Mouse (Mus musculus) liver, embryonic 15.5 days (tissue): Measurements from ENCODE around the gene Krtap19-3. TPM values are rescaled to one million over a fixed set of nuclear protein-coding genes. Genes with fewer than 3 reads are reported as not detected.

ENCODE experiments used
- ATAC-seq: fragments of 200-750 bp; cut with Nextera tagmentation; 2 replicates; pipeline ENCODE4 v1.8.0; 2017; ENCODE audit warnings: moderate number of reproducible peaks, mild to moderate bottlenecking, moderate library complexity; ENCODE audit not compliant: insufficient read depth
- H3K27ac ChIP-seq: fragments of 300-500 bp; sonication (generic); replicated peaks from 2 replicates; pipeline ENCODE4 v1.5.1; 2015; ENCODE audit warnings: mild to moderate bottlenecking, inconsistent platforms
- H3K27me3 ChIP-seq: fragments of 300-500 bp; sonication (generic); 2 replicates; pipeline ENCODE4 v1.6.1; 2015; ENCODE audit warnings: mild to moderate bottlenecking, inconsistent platforms
- H3K36me3 ChIP-seq: fragments of 300-500 bp; sonication (generic); replicated peaks from 2 replicates; pipeline ENCODE4 v1.6.1; 2015; ENCODE audit warnings: moderate library complexity, mild to moderate bottlenecking, inconsistent platforms
- H3K4me1 ChIP-seq: fragments of 300-500 bp; sonication (generic); replicated peaks from 2 replicates; pipeline ENCODE4 v1.6.1; 2015; ENCODE audit warnings: inconsistent platforms
- H3K4me2 ChIP-seq: fragments of 300-500 bp; sonication (generic); 2 replicates; pipeline ENCODE4 v1.6.1; 2015; ENCODE audit warnings: moderate library complexity, mild to moderate bottlenecking, inconsistent platforms
- H3K4me3 ChIP-seq: fragments of 300-500 bp; sonication (generic); replicated peaks from 2 replicates; pipeline ENCODE4 v1.5.1; 2015; ENCODE audit warnings: mild to moderate bottlenecking, inconsistent platforms
- H3K9ac ChIP-seq: fragments of 300-500 bp; sonication (generic); 2 replicates; pipeline ENCODE4 v1.6.1; 2015; ENCODE audit warnings: moderate library complexity, mild to moderate bottlenecking, inconsistent platforms
- H3K9me3 ChIP-seq: fragments of 300-500 bp; sonication (generic); replicated peaks from 2 replicates; pipeline ENCODE4 v1.6.1; 2016; ENCODE audit warnings: inconsistent platforms
- WGBS: fragments of 180-500 bp; shearing (Covaris S2); methylation state at CpG from one replicate; pipeline ENCODE4 v1.1.7; 2015; ENCODE audit warnings: mixed read lengths; ENCODE audit not compliant: insufficient replicate concordance; 5-methylcytosine and 5-hydroxymethylcytosine counted together
- polyA plus RNA-seq: library from polyadenylated mRNA; unstranded; fragments of >200 nt; fragmentation: Nextera tagmentation; extraction: Ambion mirVana; gene quantifications from 2 replicates; pipeline ENCODE4 v1.2.1, GENCODE M21; 2015

Gene Krtap19-3
- polyA plus RNA-seq: not detected in 2 replicates

DNA sequence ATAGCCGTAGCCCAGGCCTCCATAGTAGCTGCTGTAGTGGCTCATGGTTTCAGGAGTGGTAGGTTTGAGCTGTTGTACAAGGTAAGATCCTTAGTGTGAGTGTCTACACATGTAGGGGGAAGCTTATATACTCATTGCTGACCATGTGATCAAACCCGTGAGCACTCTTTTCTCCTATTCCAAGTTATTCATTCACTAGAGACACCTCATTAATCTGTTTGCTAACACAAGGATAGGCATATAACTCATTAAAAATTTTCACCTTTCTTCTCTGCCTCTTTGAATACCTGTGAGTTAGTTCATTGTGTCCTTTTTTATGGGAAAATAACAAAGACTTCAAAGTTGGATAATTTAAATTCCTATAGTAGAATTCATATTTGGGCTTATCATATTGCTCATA lies at the start of gene Krtap19-3:
Gene Krtap19-3, minus strand, starts transcription at position 101 of the 400 bp plus-strand sequence.
- 62% methylated on average over 2 of the region's 2 CpGs for WGBS
- ATAC-seq: no peak
- Histone ChIP-seq H3K27ac (no peak within 1 kb of the TSS), H3K36me3 (no peaks in the 10 kb centered on the region), H3K27me3 (no peaks in the 10 kb centered on the region), H3K4me1 (no peaks in the 10 kb centered on the region), H3K9me3 (no peaks in the 10 kb centered on the region), H3K4me2 (no peak within 1 kb of the TSS), H3K4me3 (no peak within 1 kb of the TSS), H3K9ac (no peak within 1 kb of the TSS)

GRCm38 (mm10) chr16:88896357-88896756 lies 18.5 kb upstream of the Krtap19-3 start, which contains the start of gene Krtap19-5:
Gene Krtap19-5, minus strand, starts transcription at chr16:88896457.
- no peak for ATAC-seq

GRCm38 (mm10) chr16:88886870-88887269 lies 9.0 kb upstream of the Krtap19-3 start:
- H3K27me3 ChIP-seq: no peaks in the 10 kb centered on the region
- H3K4me2 ChIP-seq: no peak overlapping the region
- no peaks in the 10 kb centered on the region for H3K9me3 ChIP-seq
- no peaks in the 10 kb centered on the region for H3K4me1 ChIP-seq
- H3K36me3 ChIP-seq: no peaks in the 10 kb centered on the region
- no peak overlapping the region for H3K4me3 ChIP-seq
- WGBS: 65% methylated on average over 6 of the region's 6 CpGs
- no peak overlapping the region for H3K9ac ChIP-seq
- no peak for ATAC-seq
- no peak overlapping the region for H3K27ac ChIP-seq

More at GRCm38 (mm10) chr16:88896357-88896756, 18.5 kb upstream of the Krtap19-3 start, which contains the start of gene Krtap19-5:
- Histone ChIP-seq H3K27me3 (no peaks in the 10 kb centered on the region), H3K36me3 (no peaks in the 10 kb centered on the region), H3K9me3 (no peaks in the 10 kb centered on the region), H3K4me2 (no peak within 1 kb of the TSS), H3K27ac (no peak within 1 kb of the TSS), H3K4me3 (no peak within 1 kb of the TSS), H3K4me1 (no peaks in the 10 kb centered on the region), H3K9ac (no peak within 1 kb of the TSS)
- 72% methylated on average over 6 of the region's 6 CpGs for WGBS

GRCm38 (mm10) chr16:88884989-88885388 lies 7.2 kb upstream of the Krtap19-3 start, which contains the start of gene Krtap19-4:
Gene Krtap19-4, minus strand, starts transcription at chr16:88885089.
- H3K27ac ChIP-seq: no peak within 1 kb of the TSS
- H3K36me3 ChIP-seq: no peaks in the 10 kb centered on the region
- H3K9ac ChIP-seq: no peak within 1 kb of the TSS
- no peak within 1 kb of the TSS for H3K4me3 ChIP-seq
- no peak for ATAC-seq
- WGBS: 75% methylated on average over 5 of the region's 5 CpGs
- no peaks in the 10 kb centered on the region for H3K4me1 ChIP-seq
- no peaks in the 10 kb centered on the region for H3K9me3 ChIP-seq
- no peak within 1 kb of the TSS for H3K4me2 ChIP-seq
- H3K27me3 ChIP-seq: no peaks in the 10 kb centered on the region

DNA sequence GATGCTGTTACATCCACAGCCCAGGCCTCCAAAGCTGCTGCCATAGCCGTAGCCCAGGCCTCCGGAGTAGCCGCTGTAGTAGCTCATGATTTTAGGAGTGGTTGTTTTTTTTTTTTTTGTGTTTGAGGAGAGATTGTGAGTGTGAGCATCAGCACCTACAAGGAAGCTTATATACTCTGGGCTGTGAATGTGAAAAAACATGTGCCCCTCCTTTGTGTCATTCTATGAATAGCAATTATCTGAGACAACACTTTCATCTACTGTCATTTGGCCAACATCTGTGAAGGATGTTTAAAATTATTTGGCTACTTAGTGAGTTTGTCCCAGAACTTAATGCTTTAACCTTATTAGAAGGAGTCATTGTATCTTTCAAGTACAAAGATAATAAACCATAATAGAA lies 3.7 kb downstream of the Krtap19-3 start, which contains the start of gene Krtap19-2:
Gene Krtap19-2, minus strand, starts transcription at position 101 of the 400 bp plus-strand sequence.
- Histone ChIP-seq H3K4me2 (no peak within 1 kb of the TSS), H3K9me3 (no peaks in the 10 kb centered on the region), H3K36me3 (no peaks in the 10 kb centered on the region), H3K4me1 (no peaks in the 10 kb centered on the region), H3K9ac (no peak within 1 kb of the TSS), H3K27ac (no peak within 1 kb of the TSS), H3K27me3 (no peaks in the 10 kb centered on the region), H3K4me3 (no peak within 1 kb of the TSS)
- ATAC-seq: no peak
- 89% methylated on average over 3 of the region's 3 CpGs for WGBS

DNA sequence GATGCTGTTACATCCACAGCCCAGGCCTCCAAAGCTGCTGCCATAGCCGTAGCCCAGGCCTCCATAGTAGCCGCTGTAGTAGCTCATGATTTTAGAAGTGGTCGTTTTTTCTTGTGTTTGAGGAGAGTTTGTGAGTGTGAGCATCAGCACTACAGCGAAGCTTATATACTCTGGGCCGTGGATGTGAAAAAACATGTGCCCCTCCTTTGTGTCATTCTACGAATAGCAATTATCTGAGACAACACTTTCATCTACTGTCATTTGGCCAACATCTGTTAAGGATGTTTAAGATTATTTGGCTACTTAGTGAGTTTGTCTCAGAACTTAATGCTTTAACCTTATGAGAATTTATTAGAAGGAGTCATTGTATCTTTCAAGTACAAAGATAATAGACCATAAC lies 8.5 kb downstream of the Krtap19-3 start, which contains the start of gene Krtap19-1:
Gene Krtap19-1, minus strand, starts transcription at position 101 of the 400 bp plus-strand sequence.
- no peaks in the 10 kb centered on the region for H3K4me1 ChIP-seq
- H3K4me3 ChIP-seq: no peak within 1 kb of the TSS
- no peak for ATAC-seq
- H3K36me3 ChIP-seq: no peaks in the 10 kb centered on the region
- no peak within 1 kb of the TSS for H3K27ac ChIP-seq
- 71% methylated on average over 6 of the region's 6 CpGs for WGBS
- no peaks in the 10 kb centered on the region for H3K27me3 ChIP-seq
- no peaks in the 10 kb centered on the region for H3K9me3 ChIP-seq
- no peak within 1 kb of the TSS for H3K4me2 ChIP-seq
- H3K9ac ChIP-seq: no peak within 1 kb of the TSS

DNA sequence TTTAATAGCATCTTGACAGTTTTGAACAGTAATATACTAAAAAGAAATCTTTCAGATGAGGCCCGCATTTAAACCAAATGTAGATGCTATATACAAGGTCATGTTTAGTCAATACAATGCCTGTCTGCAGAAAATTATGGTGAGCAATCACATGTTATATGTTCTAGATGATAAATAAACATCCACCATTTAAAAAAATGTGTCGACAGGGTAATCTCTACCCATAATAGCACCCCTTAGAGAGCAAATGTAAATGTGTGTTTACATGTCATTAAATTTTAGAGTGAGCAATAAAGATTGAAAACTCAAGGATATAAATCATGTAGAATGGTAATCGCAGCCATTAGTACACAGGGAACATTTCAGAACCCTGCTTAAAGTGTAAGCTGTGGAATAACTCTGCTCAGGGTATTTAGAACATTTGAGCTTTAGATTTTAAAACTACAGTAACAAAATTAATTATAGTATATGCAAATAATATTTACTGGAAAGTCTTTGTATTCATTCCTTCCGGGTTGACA lies 12.9 kb downstream of the Krtap19-3 start:
- Histone ChIP-seq H3K4me2 (no peak overlapping the region), H3K36me3 (no peaks in the 10 kb centered on the region), H3K4me3 (no peak overlapping the region), H3K9ac (no peak overlapping the region), H3K4me1 (no peaks in the 10 kb centered on the region), H3K9me3 (no peaks in the 10 kb centered on the region), H3K27ac (no peak overlapping the region), H3K27me3 (no peaks in the 10 kb centered on the region)
- 61% methylated on average over 4 of the region's 4 CpGs for whole genome bisulfite sequencing
- ATAC-seq: no peak

DNA sequence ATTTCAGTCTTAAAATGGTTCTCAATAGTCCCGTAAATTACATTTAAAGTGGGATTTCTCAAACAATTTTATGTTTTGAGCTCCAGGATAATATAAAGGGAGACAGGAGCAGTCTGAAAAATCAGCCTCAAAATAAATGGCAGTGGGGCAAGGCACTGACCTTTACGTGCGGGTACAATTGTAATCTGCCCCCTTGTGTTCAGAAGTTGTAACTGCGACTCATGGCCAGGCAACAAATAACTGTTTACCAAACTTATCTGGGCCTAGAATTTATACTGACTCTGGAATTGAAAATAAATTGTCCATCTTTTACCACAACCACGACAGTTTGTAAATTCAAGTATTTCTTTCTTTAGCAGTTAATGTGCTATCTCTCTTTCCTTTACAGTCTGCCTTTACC lies 26.4 kb downstream of the Krtap19-3 start:
- H3K9ac ChIP-seq: no peak overlapping the region
- H3K36me3 ChIP-seq: no peaks in the 10 kb centered on the region
- H3K27ac ChIP-seq: no peak overlapping the region
- H3K4me3 ChIP-seq: no peak overlapping the region
- no peaks in the 10 kb centered on the region for H3K27me3 ChIP-seq
- H3K4me2 ChIP-seq: no peak overlapping the region
- H3K4me1 ChIP-seq: no peaks in the 10 kb centered on the region
- ATAC-seq: no peak
- H3K9me3 ChIP-seq: 0 out of 2 replicates have a peak, but pooled peaks cover 2% of the 10 kb centered on the region
- 9% methylated on average over 5 of the region's 5 CpGs for WGBS

DNA sequence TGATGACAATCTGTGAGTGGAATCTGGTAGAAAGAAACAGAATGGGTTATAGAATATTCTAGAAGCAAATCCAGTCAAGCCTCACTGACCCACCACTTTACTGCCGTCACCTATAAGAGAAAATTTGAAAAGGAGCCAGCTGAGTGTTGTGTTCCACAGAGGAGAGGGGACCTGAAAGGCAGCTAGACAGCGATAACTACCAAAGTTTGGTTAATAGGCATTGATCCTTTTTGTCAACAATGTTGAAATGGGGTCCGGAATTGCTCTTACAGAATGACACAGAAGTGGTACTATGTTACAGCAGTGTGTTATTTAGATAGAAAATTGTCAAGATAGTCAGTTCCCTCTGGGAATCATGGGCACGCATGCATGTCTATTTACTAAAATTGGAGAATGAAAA lies 29.3 kb downstream of the Krtap19-3 start:
- no peak for ATAC-seq
- H3K4me2 ChIP-seq: no peak overlapping the region
- no peaks in the 10 kb centered on the region for H3K27me3 ChIP-seq
- WGBS: 51% methylated on average over 4 of the region's 4 CpGs
- no peaks in the 10 kb centered on the region for H3K36me3 ChIP-seq
- no peak overlapping the region for H3K4me3 ChIP-seq
- no peaks in the 10 kb centered on the region for H3K4me1 ChIP-seq
- no peak overlapping the region for H3K27ac ChIP-seq
- no peak overlapping the region for H3K9ac ChIP-seq
- no peaks in the 10 kb centered on the region for H3K9me3 ChIP-seq

DNA sequence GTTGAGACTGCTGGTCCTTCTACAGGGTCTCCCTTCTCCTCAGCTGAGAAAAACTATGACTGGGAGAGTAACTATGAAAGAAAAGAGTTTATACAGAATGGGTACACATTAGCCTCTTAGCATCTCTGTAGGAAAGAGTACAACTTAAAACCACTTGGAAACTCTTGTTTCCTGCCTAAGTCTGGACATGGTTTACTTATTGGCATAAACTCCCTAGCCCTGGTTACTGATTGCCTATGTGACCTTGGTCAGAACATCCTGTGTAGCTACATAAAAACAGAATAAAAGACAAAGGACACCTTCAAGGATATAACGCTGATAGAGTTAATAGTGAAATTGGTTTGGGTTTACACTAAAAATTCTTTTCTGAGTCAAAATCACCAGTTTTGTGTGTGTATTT lies 30.5 kb downstream of the Krtap19-3 start:
- Histone ChIP-seq H3K4me1 (no peaks in the 10 kb centered on the region), H3K9me3 (no peaks in the 10 kb centered on the region), H3K36me3 (no peaks in the 10 kb centered on the region), H3K9ac (no peak overlapping the region), H3K27me3 (no peaks in the 10 kb centered on the region), H3K4me3 (no peak overlapping the region), H3K27ac (no peak overlapping the region), H3K4me2 (no peak overlapping the region)
- WGBS: 69% methylated on average over 1 of the region's 1 CpGs
- ATAC-seq: no peak
